Mouse (Mus musculus): Measurements from ENCODE around the gene Scn8a. TPM values are rescaled to one million over a fixed set of nuclear protein-coding genes. Genes with fewer than 3 reads are reported as not detected.
"Not testable (repeated sequence)": the region's sequence is repeated elsewhere in the genome, so short reads cannot be mapped to it uniquely, and the experiment has no call there.

The Scn8a gene
- polyA plus RNA-seq (2015; fragmentation: Nextera tagmentation; extraction: Ambion mirVana), result 20.2 and 23.0 TPM in 2 replicates

DNA sequence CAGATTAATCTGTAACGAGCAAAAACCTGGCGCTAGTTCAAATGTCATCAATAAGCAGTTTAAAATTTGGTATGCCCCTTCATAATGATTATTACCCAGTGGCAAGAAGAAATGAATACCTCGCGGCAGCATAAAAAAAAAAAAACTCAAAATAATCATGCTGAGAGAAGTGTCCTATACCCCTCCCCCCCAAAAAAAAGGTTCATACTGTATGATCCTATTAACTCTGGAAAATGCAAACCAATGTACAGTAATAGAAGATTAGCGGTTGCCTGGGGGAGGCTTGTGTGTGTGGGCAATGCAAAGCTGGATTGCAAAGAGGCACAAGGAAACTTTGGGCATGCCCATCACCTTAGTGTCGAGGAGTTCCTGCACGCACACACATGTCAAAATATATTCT, at the start of gene Scn8a:
Scn8a (plus strand) TSS at position 301 of the 400 bp plus-strand sequence.
- 73% methylated on average over 7 of the region's 7 CpGs for WGBS
- Histone ChIP-seq H3K4me2 (replicated peaks) (peak within 1 kb of the TSS; percentile 58), H3K9ac (replicated peaks) (peak within 1 kb of the TSS; percentile 64), H3K4me1 (replicated peaks) (peaks cover 32% of the 10 kb centered on the region), H3K27me3 (peaks cover 23% of the 10 kb centered on the region), H3K4me3 (replicated peaks) (peak within 1 kb of the TSS; percentile 92), H3K36me3 (no peaks in the 10 kb centered on the region), H3K27ac (peak within 1 kb of the TSS; percentile 70), H3K9me3 (peaks cover 8% of the 10 kb centered on the region; the same call in 1 of the 2 replicates)
- ATAC-seq, result 0 out of 2 replicates have a peak, but pooled peaks have one; percentile 3

DNA sequence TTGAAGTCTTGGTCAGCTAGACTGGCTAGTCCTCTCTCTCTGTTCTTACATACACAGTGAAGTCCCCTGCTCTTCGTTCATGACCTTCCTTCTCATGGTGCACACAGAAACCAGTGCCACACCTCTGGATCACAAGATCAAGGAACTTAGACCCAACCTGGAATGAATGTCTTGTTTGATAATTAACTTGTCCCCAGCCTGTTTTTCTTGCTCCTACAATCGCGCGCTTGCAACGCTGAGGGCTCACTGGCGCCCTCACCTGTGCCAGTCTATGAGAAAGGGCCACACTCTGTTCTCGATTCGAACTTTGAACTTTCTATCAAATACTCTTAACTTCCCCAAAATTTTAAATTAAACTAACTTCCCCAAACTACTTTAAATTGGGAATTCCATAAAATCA, 47.8 kb upstream of the Scn8a start:
- Histone ChIP-seq H3K27me3 (peaks cover 24% of the 10 kb centered on the region), H3K4me2 (replicated peaks) (no peak overlapping the region), H3K36me3 (peaks cover 17% of the 10 kb centered on the region), H3K27ac (no peak overlapping the region), H3K4me3 (replicated peaks) (no peak overlapping the region), H3K4me1 (replicated peaks) (0 out of 2 replicates have a peak, but pooled peaks cover 6% of the 10 kb centered on the region), H3K9ac (replicated peaks) (no peak overlapping the region), H3K9me3 (no peaks in the 10 kb centered on the region)
- no peak for ATAC-seq
- WGBS, result 59% methylated on average over 8 of the region's 8 CpGs

DNA sequence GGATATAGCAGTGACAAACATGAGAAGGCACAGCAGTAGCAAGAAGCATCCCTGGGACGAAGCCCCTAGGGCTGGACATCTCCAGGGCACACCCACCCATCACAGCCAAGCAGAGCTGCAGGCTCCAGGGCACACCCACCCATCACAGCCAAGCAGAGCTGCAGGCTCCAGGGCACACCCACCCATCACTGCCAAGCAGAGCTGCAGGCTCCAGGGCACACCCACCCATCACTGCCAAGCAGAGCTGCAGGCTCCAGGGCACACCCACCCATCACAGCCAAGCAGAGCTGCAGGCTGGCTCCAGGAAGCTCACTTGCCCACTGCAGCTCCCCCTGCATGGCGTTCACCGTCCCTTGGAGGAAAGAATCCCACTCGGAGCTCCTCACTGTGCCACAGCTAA, 47.3 kb upstream of the Scn8a start:
- H3K36me3 ChIP-seq, result peaks cover 15% of the 10 kb centered on the region
- not testable (repeated sequence) for H3K9ac ChIP-seq (replicated peaks); ATAC-seq; H3K4me2 ChIP-seq (replicated peaks); H3K4me1 ChIP-seq (replicated peaks); H3K9me3 ChIP-seq; H3K27ac ChIP-seq; H3K4me3 ChIP-seq (replicated peaks)
- WGBS, result 75% methylated on average over 4 of the region's 4 CpGs
- H3K27me3 ChIP-seq, result peaks cover 24% of the 10 kb centered on the region

DNA sequence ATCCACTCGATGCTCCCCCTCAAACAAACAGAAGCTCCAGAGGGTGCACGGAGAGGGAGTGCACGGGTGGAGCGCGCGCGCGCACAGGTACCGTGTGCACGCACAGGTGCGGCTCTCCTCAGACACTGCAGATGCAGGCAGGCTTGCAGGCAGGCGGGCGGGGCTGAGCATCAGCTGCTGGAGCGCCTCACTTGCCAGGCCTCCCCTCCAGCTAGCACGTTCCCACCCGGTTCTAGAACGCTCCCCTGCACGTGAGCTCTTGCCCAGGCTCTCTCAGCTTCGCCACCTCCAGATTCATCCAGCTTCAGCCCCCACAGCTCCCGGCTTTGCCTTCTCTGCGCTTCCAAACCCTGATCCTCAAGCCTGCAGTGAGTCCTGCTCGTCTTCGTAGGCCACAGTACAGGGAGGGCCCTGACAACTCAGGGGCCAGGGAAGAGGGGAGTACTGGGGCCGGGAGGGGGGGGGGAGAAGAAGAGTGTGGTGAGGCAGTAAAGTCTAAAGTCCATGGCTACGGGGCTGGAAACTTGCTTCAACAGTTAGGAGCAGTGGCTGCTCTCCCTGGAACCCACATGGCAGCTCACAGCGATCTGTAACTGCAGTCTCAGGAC, 44.3 kb upstream of the Scn8a start:
- H3K4me1 ChIP-seq (replicated peaks), result 0 out of 2 replicates have a peak, but pooled peaks cover 6% of the 10 kb centered on the region
- peak; percentile 63 for ATAC-seq
- H3K27me3 ChIP-seq, result peaks cover 22% of the 10 kb centered on the region
- WGBS, result 14% methylated on average over 26 of the region's 26 CpGs
- H3K36me3 ChIP-seq, result no peaks in the 10 kb centered on the region
- peak overlapping the region; percentile 21 for H3K4me3 ChIP-seq (replicated peaks)
- no peaks in the 10 kb centered on the region for H3K9me3 ChIP-seq
- no peak overlapping the region for H3K27ac ChIP-seq
- H3K9ac ChIP-seq (replicated peaks), result peak overlapping the region; percentile 46; the same call in 1 of the 2 replicates
- peak overlapping the region; percentile 45 for H3K4me2 ChIP-seq (replicated peaks)

DNA sequence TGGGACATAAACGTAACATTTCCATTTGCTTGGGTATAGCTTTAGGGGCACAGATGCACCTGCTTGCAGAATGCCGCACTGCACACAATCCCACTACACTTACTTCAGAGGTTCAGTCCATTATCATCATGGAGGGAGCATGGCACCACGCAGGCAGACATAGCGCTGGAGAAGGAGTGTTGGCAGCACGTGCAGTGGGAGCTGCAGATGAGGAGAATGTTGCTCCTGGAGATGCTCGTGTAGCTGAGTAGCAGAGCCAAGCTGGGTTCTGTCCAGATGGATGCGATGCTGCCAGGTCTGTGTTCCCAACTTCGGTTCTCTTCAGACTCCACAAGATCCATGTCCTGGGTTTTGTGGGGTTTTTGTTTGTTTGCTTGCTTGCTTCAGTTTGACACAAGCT, 43.6 kb upstream of the Scn8a start:
- 87% methylated on average over 8 of the region's 8 CpGs for WGBS
- no peaks in the 10 kb centered on the region for H3K36me3 ChIP-seq
- ATAC-seq, result no peak

DNA sequence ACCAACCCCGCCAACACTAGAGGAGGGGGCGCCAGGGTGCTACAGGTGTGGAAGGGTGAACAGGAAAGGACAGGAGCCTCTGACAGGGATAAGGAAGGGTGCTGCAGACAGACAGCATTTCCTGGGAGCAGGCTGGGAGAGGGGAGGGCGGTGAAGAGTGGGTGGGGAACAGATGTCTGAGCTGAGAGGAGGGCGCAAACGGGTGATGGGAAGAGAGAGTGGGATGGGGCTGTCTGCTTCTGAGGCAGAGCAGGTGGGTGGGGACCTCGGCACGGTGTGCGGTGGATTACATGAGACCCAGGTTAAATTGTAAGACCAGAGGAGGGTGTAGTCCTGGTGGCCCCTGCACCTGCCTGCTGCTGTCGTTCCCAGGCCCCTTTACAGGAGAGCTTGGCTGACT, 39.9 kb upstream of the Scn8a start:
- Histone ChIP-seq H3K27ac (no peak overlapping the region), H3K9ac (replicated peaks) (no peak overlapping the region), H3K4me2 (replicated peaks) (no peak overlapping the region), H3K4me3 (replicated peaks) (no peak overlapping the region), H3K4me1 (replicated peaks) (peaks cover 10% of the 10 kb centered on the region), H3K27me3 (peaks cover 14% of the 10 kb centered on the region), H3K9me3 (no peaks in the 10 kb centered on the region), H3K36me3 (no peaks in the 10 kb centered on the region)
- no peak for ATAC-seq
- WGBS, result 86% methylated on average over 9 of the region's 9 CpGs

More for the DNA sequence above, 43.6 kb upstream of the Scn8a start:
- Histone ChIP-seq H3K9ac (replicated peaks) (no peak overlapping the region), H3K27me3 (peaks cover 22% of the 10 kb centered on the region), H3K4me3 (replicated peaks) (no peak overlapping the region), H3K4me2 (replicated peaks) (no peak overlapping the region), H3K27ac (no peak overlapping the region), H3K4me1 (replicated peaks) (0 out of 2 replicates have a peak, but pooled peaks cover 6% of the 10 kb centered on the region), H3K9me3 (no peaks in the 10 kb centered on the region)

DNA sequence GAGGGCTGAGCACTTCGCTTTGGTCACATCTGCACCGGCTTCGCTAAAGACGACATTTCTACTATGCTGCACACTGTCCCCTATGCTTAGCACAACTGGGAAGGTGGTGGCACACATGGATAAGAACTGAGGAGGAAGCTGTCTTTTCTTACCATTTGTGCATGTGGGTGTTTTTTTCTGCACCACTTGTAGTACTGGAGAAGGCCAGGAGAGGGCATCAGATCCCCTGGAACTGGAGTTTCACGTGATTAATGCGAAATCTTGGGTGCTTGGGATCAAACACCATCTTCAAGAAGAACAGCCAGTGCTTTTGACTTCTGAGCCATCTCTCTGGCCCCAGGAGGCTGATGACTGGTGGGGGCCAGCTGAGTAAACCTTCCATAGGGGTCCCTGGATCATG, 39.0 kb upstream of the Scn8a start:
- Histone ChIP-seq H3K9ac (replicated peaks) (no peak overlapping the region), H3K27me3 (peaks cover 7% of the 10 kb centered on the region), H3K9me3 (no peaks in the 10 kb centered on the region), H3K27ac (no peak overlapping the region), H3K36me3 (no peaks in the 10 kb centered on the region), H3K4me2 (replicated peaks) (no peak overlapping the region), H3K4me3 (replicated peaks) (no peak overlapping the region), H3K4me1 (replicated peaks) (peaks cover 4% of the 10 kb centered on the region)
- WGBS, result 56% methylated on average over 6 of the region's 6 CpGs
- ATAC-seq, result no peak

DNA sequence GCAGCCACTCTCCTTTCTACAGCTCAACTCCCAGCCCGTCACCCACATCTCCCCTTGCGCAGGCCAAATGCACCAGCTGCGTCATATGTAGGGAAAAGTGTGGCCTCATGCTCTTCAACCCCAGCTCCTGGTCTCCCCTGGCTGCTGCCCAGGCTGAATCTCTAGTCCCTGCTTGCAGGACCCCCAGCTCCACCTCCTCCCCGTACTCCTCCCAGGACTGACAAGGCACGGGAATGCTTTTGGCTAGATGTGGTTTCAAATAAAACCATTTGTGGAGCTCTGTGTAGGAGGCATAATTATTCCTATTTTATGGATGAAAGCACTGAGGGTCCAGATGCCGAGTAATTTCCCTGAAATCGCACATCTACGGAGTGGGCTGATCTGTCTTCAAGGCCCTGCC, 37.5 kb upstream of the Scn8a start:
- H3K4me1 ChIP-seq (replicated peaks), result peaks cover 4% of the 10 kb centered on the region
- no peak overlapping the region; the same call in 1 of the 2 replicates for H3K9ac ChIP-seq (replicated peaks)
- no peak overlapping the region for H3K4me3 ChIP-seq (replicated peaks)
- no peak overlapping the region for H3K4me2 ChIP-seq (replicated peaks)
- no peak overlapping the region for H3K27ac ChIP-seq
- H3K27me3 ChIP-seq, result 0 out of 2 replicates have a peak, but pooled peaks cover 3% of the 10 kb centered on the region
- no peaks in the 10 kb centered on the region for H3K36me3 ChIP-seq
- no peak for ATAC-seq
- no peaks in the 10 kb centered on the region for H3K9me3 ChIP-seq
- 82% methylated on average over 8 of the region's 8 CpGs for WGBS

DNA sequence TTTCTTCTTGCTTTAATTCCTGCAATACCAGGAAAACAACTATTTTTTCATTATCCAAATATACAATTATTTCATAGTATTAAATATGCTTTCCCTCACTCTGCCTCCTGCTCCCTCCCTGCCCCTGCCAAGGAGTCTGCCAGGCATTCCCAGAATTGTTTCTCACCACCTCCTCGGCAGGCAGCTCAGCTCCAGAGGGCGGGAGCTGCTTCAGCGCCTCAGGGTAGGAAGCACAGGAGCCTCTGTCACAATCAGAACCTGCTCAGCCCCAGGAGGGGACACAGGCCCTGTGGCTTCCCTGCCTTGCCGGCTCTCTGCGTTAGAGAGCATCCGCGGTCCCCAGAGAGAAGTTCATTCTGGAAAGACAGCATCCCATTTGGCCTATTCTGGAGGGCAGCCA, 36.9 kb upstream of the Scn8a start:
- 20% methylated on average over 7 of the region's 7 CpGs for WGBS
- ATAC-seq, result no peak

DNA sequence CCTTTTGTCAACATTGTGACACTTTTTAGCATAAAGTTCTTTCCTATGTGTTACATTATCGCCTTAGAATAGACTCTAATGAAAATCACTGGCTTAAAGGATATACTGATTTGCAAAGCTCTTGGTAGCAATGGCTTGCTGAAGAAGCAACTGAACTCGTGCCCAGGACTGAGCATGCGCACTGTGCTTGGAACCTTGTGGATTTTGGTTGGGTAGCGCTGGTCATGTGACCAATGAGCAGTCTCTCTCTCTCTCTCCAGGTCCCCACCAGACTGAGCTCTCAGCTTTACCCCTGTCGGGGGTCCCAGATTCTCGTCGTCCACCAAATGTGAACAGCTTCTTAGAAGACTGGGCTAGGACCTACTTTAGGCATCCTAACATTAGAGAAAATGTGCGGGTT, 32.9 kb upstream of the Scn8a start:
- Histone ChIP-seq H3K9ac (replicated peaks) (no peak overlapping the region), H3K27ac (no peak overlapping the region), H3K27me3 (no peaks in the 10 kb centered on the region), H3K9me3 (no peaks in the 10 kb centered on the region), H3K4me3 (replicated peaks) (no peak overlapping the region), H3K4me2 (replicated peaks) (no peak overlapping the region), H3K4me1 (replicated peaks) (peaks cover 6% of the 10 kb centered on the region), H3K36me3 (no peaks in the 10 kb centered on the region)
- WGBS, result 80% methylated on average over 8 of the region's 8 CpGs
- no peak for ATAC-seq

More for the DNA sequence above, 36.9 kb upstream of the Scn8a start:
- 0 out of 2 replicates have a peak, but pooled peaks cover 3% of the 10 kb centered on the region for H3K27me3 ChIP-seq
- no peaks in the 10 kb centered on the region for H3K9me3 ChIP-seq
- no peak overlapping the region for H3K4me2 ChIP-seq (replicated peaks)
- peaks cover 4% of the 10 kb centered on the region for H3K4me1 ChIP-seq (replicated peaks)
- H3K36me3 ChIP-seq, result no peaks in the 10 kb centered on the region
- no peak overlapping the region; the same call in 1 of the 2 replicates for H3K9ac ChIP-seq (replicated peaks)
- no peak overlapping the region for H3K27ac ChIP-seq
- no peak overlapping the region for H3K4me3 ChIP-seq (replicated peaks)

DNA sequence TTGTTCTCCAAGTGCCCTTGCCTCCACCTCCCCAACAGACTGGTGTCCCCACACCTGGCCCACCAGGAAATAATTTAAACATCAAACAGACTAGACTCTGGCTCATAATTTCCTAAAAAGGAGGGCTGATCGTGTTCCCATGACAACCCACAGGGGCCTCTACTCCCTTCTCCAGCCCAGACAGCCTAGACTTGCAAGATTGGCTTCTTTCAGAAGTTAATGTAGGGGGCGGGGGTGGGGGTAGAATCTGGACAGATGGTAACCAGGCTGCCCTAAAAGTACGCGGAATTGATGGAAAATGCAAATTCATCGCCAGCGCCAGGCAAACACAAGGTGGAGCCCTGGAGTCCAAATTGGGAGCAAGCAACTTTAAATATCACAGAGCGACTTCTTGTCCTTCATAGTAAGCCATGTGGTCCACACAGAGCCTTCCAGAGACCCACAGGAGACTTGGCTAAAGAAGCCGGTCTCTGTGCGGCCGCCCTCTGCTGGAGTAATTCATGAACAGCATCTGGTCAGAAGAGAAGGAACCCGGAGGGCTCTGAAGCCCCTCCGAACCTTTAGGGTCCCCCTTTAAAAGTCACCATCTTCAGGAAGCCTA, 31.0 kb upstream of the Scn8a start:
- no peak overlapping the region for H3K4me2 ChIP-seq (replicated peaks)
- H3K9ac ChIP-seq (replicated peaks), result no peak overlapping the region
- H3K27ac ChIP-seq, result no peak overlapping the region
- H3K4me1 ChIP-seq (replicated peaks), result 0 out of 2 replicates have a peak, but pooled peaks cover 2% of the 10 kb centered on the region
- no peak overlapping the region for H3K4me3 ChIP-seq (replicated peaks)
- H3K36me3 ChIP-seq, result no peaks in the 10 kb centered on the region
- ATAC-seq, result 0 out of 2 replicates have a peak, but pooled peaks have one; percentile 48
- no peaks in the 10 kb centered on the region for H3K9me3 ChIP-seq
- H3K27me3 ChIP-seq, result peaks cover 2% of the 10 kb centered on the region; the same call in 1 of the 2 replicates
- WGBS, result 34% methylated on average over 12 of the region's 12 CpGs

DNA sequence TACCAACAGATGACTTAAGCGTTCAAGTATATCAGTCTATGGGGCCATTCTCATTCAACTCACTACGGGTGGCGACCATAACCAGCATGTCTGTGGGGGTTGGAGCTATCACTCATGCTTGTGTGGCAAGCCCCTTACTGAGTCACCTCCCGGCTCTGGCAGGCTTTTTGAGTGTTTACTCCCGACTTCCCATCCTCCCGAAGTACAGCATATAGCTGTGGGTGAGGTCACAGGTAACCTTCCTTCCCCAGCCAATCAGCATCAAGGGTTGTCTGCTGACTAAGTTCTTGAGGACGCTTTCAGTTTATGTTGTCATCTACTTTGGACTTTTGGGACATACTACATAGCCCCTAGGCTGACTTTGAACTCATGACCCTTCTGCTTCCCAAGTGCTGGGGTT, 25.3 kb upstream of the Scn8a start:
- H3K4me3 ChIP-seq (replicated peaks), result no peak overlapping the region
- WGBS, result 83% methylated on average over 7 of the region's 7 CpGs
- peaks cover 2% of the 10 kb centered on the region; the same call in 1 of the 2 replicates for H3K27me3 ChIP-seq
- 0 out of 2 replicates have a peak, but pooled peaks cover 8% of the 10 kb centered on the region for H3K4me1 ChIP-seq (replicated peaks)
- H3K36me3 ChIP-seq, result no peaks in the 10 kb centered on the region
- H3K27ac ChIP-seq, result no peak overlapping the region
- H3K4me2 ChIP-seq (replicated peaks), result no peak overlapping the region
- H3K9ac ChIP-seq (replicated peaks), result no peak overlapping the region
- ATAC-seq, result no peak
- H3K9me3 ChIP-seq, result peaks cover 4% of the 10 kb centered on the region

Data from midbrain, embryonic 13.5 days (tissue).